Mouse (Mus musculus) cerebellum, adult 8-10 months (tissue): Measurements from ENCODE around the gene Nfib.
A peak's percentile ranks its signal among the peaks of the same experiment; 100 is the strongest.

Experiments used
- DNase-seq: peaks from one replicate; pipeline ENCODE4 v3.0.0; 2022

The Nfib gene

DNA sequence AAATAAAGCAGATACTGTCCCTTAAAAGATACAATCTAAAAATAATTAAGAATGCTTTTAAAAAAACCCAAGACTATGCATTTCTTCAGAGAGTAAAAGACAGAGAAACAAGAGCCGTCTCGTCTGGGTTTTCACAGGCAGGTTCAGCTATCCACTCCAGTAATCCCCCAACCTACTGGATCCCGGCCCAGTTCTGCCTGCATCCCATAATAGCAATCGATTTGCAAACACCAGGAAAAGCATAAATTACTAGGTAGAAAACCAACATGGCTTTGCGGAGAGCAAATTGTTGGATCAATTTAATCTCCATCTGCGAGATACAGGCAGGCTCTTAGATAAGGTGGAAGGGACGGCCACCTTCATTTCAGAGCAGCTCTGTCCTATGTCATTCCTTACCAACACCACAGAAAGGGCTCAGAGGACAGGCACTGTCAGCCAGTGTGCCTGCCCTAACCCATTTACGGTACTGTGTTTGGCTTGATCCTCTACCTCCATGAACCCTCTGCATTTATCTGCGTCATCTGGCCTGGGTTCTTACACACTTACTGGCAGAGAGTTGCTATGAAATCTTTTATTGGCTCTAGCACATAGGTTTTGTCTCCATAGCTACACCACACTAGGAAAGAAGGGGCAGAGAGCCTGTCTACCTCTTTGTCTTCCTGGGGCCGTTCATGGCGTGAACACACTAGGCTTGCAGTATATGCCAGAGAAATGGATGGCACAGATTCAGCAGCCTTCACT, 321.4 kb downstream of the Nfib start:
- DNase-seq, result no peak

DNA sequence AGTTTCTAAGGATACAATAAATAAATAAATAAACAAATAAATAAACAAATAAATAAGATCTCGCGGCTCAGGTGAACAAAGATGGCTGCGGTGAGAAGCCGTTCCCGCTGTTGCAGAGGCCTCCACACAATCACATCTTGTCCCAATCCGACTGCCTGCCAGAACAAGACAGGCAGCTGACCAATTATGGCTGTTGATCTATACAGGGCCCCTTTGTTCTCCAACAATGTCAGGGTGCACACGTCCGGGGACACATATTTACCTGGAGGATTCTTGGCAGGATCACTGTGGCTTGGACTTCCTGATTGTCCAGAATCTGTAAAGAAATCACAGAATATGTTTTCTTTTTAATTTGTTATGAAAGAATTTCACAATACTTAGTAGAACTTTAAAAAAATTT, 322.2 kb downstream of the Nfib start:
- DNase-seq, result no peak

DNA sequence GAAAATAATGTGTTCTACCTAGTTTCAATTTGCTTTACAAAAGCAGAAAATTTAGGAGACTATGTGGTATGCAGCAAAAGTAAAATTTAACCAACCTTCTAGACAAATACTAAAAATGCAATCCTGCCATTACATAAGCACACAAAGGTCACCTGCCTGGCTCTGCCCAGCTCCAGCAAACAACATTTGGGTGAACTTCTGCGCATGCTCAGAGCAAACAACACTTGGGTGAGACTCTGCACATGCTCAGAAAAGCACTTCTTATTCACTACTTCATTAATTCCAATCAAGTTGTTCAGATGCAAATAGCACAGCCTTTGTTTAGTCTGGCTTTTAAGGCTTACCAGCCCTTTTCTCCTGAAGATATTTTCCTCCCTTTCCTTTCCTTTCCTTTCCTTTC, 323.8 kb downstream of the Nfib start:
- DNase-seq, result no peak

DNA sequence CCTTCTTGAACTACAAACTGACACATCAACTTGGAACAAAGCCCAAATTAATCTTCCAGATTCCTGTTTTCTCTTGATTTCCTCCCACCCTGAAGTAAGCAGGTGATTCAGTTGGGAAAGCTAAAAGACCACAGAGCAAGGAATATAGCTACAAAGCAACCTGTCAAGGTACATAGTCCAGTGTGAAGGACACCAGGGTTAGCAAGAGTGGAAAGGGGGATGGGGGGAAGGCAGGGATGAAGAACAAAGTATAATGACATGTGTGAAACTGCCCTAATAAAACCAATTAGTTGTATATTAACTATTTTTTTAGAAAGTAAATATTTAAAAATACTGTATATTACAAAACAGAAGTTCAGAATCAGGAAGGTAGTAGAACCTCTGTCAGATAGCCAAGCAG, 325.0 kb downstream of the Nfib start:
- no peak for DNase-seq

DNA sequence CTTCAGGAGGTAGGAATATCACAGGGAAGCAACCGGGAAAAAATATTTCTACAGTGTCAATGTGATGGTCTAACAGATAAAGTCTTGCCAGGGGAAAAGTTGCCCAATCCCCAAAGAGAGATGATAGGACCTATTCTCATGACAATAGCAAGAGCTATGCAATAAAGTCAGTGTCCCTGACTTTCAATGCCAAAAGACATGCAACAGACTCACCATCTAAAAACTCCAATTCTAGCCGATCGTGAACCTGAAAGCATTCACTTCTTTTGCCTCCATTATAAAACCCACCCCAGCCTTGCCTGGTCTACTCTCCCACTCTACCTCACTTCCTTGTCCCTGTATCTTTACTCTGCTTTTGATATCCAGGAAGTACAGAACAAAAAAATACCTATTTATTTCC, 327.5 kb downstream of the Nfib start:
- no peak for DNase-seq

DNA sequence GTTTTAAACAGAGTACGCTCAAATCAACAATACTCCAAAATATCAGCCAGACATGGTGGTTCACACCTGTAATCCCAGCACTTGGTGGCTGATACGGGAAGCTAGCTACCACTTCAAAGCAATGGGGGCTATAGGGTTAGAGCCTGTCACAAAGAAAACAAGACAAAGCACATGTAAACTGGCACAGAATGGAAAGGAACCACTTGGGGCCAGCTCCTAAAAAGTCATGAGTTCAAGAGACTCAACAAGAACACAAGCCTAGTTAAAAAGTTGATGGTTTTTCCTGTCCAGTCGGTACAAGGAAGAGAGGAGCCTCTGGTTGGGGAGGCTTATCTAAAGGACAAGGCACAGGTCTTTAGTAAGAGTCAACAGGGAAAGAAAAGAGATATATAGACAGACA, 327.9 kb downstream of the Nfib start:
- DNase-seq, result no peak

DNA sequence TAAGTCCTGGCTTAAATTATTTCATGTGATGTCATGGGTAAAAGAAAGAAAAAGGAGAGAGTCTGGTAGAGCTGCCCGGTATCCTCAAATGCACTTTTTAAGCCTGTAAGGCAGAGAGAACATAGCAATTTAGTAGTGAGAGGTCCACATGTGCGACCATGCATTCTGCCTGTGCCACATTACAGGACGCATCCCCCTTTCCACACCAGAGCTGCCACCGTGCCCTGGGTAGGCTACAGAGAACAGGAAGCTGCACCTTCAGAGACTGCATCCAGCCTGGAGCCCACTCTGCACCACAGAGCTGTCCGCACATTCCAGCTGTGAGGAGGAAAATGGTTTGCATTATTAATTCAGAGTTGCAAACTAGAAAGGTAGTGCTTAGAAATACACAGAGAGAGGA, 331.0 kb downstream of the Nfib start:
- no peak for DNase-seq

DNA sequence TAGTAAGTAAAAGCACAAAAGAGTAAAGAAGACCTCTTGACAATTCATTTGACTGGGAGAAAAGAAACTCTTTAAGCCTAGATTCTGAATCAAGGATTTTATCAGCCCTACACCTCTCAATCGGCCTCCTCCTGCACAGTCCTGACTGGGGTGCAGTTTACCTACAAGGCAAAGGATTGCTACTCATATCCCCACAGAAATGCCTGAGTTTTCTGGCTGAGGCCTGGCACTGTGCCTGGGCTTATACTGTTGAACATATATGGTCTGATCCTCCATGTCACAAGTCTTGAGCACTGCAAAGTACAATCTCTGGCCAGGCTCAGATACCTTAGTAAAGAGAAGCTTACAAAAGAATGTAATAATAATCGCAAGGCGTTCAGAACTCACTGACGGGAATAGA, 333.3 kb downstream of the Nfib start:
- DNase-seq, result no peak

DNA sequence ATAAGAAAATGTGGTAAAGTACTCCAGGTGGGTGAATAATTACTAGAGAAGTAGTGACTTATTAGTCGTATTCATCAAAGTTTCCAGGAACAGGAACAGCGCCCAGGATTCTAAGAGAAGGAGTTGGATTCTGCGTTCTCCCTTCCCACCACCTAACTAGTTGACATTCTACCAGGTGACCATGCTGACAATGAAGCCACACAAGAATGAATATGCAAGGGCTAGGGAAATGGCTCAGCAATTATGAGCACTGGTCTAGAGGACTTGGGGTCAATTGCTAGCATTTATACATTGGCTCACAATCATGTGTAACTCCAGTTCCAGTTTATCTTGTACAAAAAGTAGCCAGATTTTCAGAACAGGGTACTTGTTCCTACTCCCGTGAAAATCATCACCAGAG, 334.1 kb downstream of the Nfib start:
- DNase-seq, result no peak

DNA sequence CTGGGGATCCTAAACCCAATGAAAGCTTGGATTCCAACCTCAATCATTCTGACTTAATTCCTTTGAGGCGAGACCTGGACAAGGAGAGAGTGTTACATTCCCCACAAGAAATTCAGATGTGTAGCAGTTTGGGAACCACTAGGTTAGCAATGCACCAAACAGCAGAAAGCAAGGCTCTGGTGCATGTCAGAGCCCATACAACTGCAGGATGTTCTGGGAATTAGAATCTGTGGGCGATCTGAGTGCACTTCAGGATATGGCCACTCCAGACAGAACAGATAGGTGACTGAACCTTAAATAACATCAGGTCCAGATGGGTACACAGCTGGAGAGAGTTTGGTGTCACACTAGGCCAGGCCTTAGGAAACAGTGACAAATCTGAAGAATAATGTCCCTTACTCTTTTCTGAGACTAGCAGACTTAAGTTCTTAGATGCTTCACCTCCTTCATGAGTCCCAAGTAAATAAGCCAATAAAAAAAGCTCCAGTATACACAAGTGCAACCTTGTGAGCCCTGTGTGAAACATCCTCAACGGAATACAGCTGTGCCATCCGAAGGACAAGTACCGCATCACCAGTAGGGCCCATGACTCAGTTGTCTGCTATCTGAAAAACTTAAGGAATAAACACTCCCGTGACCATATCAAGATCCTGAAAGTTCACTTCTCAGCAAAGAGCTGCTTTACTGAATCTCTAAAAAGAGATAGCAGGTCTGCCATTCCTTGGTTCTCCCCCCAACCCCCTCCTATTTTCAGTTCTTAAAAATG, 336.4 kb downstream of the Nfib start:
- no peak for DNase-seq

DNA sequence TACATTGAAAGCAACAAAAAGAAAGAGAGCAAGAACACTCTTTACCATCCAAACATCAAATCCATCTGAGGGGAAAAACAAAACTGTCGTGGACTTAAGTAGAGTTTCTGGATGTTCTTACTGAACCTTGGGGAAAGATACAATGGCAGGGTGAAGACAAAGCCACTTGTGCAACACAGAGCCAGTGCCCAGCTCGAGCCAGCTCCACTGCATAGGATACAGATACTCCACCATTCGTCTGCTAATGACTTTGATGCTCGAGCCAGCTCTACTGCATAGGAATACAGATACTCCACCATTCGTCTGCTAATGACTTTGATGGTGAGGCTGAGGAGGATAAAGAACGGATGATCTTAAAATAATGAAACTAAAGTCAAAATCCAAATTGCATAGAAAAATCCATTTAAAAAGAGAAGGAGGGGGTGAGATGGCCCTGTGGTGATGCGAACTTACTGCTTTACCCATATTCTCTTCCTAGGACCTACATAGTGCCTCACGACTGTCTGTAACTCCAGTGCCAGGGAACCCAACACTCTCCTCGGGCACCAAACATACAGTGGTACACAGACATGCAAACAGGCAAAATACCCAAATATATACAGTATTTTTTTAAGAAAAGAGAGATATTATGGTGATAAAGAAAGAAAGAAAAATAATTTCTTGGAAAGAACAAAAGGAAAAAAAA, 337.3 kb downstream of the Nfib start:
- no peak for DNase-seq

DNA sequence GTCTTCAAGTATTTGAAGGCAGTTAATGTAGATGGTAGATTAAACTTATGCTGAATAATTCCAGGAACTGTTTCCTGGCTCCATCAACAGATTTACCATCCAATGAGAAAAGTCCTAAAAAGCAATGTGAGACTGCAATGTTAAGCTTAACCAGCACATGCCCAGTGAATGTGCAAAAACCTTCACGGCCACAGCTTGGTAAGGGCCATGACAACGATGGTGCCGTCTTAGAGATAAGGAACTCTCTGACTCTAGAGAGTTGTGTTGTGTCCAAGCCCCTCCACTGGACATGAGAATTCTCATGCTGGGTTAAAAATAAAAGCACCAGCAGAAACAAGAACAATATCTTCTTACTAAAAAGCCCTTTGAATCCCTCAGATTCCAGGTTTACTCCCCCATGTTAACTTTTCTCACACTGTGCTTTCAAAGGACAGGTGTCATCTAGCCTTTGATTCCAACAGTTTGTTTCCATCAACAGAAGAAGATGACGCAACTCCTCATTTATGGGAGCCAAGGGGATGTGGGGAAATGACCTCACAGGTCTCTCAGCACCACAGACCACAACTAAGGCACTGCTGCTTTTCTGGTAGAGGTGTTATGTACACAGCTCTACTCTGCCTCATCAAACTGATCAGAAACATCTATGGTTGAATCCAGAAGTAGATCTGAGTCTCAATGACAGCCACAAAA, 340.7 kb downstream of the Nfib start:
- no peak for DNase-seq

DNA sequence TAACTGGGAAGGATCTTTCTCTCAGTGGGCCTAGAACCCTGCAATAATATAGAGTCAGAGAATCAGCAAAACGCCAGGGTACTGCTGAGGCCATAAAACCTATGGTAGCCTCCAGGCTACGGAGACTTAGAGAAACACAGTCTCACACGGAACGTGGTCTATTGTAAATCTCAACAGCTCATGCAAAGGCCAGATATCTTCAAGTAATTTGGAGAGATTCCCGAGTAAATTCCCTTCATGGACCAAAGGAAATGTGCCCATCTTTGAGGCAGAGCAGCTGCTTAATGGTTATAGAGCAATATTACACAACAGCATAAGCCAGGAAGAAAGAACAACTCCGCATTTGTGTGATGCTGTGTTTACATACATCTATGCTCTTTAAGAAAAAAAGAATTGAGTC, 341.6 kb downstream of the Nfib start:
- no peak for DNase-seq

DNA sequence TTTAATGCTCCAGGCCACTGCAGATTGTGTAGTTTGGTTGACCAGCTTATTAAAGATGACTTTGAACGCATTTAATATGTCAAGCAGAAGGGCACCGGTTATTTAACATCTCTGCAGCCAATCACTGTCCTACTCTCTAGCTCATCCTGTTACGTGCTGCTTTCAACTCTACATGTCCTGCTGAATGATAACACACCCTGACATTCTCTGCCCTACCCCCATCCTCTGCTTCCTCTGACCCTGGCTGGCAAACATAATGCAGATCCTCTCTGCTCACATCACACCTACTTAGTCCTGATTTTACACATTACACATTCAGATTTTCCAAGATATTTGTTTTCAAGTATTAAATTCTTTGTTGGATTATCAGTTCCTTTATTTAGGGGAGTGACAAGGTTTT, 343.3 kb downstream of the Nfib start:
- DNase-seq, result no peak

DNA sequence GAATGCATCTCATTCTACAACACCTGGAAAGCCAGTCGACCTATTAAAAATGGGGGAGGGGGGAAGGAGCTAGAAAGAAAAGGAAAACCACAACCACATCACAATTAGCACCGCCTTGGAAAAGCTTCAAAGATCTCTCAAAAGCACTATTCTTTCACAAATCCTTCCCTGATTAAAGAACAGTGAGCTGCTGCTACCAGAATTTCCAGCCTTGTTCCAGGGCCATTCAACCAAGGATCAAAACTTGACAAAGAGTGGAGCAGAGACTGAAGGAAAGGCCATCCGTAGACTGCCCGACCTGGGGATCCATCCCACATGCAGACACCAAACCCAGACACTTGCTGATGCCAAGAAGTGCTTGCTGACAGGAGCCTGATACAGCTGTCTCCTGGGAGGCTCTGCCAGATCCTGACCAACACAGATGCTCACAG, 345.5 kb downstream of the Nfib start:
- DNase-seq, result no peak

DNA sequence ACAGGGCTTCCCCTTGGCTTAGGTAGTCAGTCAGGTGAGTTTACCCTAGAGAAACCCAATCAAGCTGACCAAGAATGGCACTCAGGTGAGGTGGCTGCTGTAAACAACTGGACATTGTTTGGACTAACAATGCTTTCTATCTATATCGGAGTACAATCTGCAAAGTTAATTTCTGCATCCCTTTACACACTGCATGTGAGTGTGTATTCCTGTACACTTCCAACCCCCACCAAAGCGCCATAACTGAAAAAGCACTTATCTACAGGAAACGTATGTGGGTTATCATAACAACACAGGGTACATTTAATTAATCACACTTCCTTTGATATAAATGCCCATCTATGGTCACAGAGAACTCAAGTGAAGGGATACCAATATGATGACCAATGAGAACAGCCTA, 346.4 kb downstream of the Nfib start:
- no peak for DNase-seq

DNA sequence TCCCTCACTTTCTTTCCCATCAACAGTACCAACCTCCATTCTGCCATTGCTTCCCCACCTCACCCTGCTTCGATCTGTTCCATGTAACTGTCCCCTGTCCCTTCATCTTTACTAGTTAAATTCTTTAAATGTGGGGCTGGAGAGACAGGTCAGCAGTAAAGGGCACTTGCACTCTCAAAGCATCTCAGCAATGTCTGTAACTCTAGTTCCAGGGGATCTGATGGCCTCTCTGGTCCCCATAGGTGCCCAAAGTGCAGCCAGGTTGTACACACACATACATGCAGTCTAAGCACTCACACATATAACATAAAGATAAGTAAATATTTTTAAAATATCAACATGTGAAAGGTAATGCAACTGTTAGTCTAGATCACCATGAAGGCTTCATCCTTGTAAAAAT, 356.5 kb downstream of the Nfib start:
- no peak for DNase-seq

DNA sequence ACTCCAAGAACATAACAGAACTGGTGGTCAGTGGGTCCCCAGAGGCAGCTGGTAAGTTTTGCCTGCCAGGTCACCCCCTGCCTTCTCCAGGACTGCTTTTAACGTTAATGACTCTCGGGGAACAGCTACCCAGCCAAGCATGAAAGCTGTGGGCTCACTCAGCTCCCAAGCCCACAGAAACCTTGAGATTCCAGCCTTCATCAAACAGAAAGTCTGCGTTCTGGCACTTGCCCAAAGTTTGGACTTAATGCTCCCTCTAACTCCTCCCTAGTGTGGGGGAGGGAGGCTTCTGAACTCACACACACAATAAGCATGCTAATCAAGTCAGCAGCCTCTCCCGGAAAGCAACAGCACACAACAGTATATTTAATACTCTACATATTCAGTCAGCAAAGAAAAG, 360.8 kb downstream of the Nfib start:
- DNase-seq, result no peak

DNA sequence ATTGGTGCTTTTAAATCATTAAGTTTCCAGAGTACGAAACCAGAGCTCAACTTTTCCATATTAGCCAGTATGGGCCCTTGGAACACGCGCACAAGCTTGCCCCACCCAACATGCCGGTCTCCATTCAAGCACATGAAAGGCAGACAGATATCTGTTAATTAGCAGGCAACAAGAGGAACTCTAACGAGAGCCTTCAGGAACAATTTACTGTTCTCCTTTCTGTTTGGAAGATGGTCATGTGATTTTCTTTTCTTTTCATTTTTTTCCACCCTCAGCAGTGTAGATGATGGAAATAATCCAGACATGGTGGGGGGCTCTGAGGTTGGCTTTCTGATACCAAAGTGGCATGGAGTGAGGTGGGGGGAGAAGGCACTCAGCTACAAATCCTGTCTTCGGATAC, 361.3 kb downstream of the Nfib start:
- no peak for DNase-seq

DNA sequence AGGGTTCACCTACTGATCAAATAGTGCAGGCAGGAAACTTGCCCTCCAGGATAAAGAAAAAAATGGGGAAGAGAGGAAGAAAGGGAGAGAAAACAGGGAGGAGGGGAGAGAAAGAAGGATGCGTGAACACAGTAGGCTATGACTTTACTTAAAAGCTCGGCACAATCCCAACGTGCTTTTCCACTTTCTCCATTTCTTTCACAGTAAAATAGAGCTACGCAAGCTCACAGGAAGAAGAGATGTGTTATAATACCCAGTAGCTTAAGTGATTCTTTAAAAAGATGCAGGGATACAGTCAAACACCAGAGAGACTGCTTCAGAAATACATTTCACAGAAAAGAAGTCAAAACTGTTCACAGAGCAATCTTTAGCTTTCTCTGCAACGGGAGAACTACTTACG, 366.6 kb downstream of the Nfib start:
- DNase-seq, result no peak

DNA sequence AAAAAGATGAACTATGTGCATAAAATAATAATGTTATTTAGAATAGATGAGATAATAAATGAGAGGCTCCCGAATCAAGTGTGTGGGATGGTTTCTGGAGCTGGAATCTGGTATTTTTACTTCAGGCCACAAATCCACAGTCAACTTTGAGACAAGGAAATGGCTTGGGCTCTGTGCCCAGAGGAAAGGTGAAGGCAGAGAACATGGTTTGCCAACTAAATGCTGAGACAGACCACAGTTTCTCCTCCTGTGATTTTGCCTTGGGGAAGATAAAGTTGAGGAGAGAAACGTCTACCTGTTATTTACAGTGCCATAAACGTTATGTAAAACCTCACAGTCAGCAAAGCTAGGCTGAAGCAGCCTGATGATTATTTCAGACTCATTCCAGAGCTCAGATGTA, 367.1 kb downstream of the Nfib start:
- peak; percentile 47 for DNase-seq

DNA sequence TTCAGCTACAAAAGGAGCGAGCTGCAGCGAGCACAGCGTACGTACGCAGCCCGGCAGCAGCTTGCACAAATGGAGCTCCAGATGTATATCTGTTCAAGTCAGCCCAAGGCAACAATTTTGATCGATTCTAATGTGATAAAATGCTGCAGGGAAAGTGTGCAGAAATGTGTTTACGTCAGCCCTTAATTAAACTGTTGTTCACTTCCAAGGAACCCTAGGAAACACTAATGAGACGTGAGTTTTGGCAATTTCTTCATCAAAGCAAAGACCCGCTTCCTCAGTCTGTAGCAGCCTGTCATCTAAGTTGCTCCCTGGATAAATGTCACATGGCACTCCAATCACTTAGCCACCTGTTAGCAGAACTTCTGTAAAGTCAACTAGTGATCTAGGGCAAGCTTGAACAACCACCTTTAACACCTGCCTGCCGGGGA, 368.6 kb downstream of the Nfib start:
- DNase-seq, result no peak

DNA sequence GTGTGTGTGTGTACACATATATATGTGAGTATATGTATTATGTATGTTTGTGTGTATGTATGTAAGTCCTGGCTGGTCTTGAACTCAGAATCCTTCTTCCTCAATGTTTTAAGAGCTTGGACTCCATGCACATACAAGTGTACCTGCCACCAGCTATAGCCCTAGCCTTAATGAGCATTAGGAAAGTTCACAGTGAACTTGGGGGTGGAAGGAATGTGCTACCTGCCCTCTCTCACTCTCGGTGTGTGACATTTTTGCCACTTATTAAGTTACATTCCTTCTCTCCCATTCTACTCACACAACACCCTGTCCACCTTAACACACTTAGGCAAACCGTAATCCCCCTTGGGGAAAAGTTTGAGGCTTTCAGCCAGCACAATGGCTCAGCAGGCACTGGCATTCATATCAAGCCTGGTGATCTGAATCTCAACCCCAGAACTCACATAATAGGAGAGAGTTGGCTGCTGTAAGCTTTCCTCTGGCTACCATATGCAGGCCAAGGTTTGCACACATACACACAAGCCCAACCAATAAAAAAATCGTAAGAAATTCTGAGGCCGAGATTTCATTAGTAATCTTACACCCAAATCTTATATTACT, 370.2 kb downstream of the Nfib start:
- no peak for DNase-seq
